Mouse (Mus musculus): ENCODE results near the gene 9330182L06Rik. TPM values are rescaled to one million over a fixed set of nuclear protein-coding genes. Genes with fewer than 3 reads are reported as not detected.

9330182L06Rik gene
- total RNA-seq, 1 experiment: 1.2 TPM

- no peak for DNase-seq (ENCODE audit: low read depth, low spot score)
- Histone ChIP-seq H3K9me3 (ENCODE audit: control insufficient read depth, insufficient read depth, low read depth, low read length) (no peaks in the 10 kb centered on the region), H3K27ac (ENCODE audit: insufficient read depth, low read depth, low read length, poor library complexity, severe bottlenecking) (no peak overlapping the region), H3K9ac (ENCODE audit: insufficient read depth, low read depth, low read length, poor library complexity, severe bottlenecking) (no peak overlapping the region), H3K4me3 (ENCODE audit: insufficient read depth in 1 of 2, low read depth in 1 of 2, low read length in 2 of 2, poor library complexity in 1 of 2, severe bottlenecking in 1 of 2) (no peak overlapping the region), H3K4me1 (ENCODE audit: control insufficient read depth in 2 of 2, insufficient read depth in 2 of 2, low read length in 2 of 2, poor library complexity in 1 of 2) (no peaks in the 10 kb centered on the region), H3K36me3 (ENCODE audit: control insufficient read depth, insufficient read depth, low read length, poor library complexity, severe bottlenecking) (no peaks in the 10 kb centered on the region)
- in situ Hi-C loops (cut with MboI; ENCODE audit: low sequenced_read_pairs in 2 of 2, unreplicated experiment in 2 of 2): no loop called here
- TF ChIP-seq HCFC1 (IDR thresholded peaks at IDR 0.05; ENCODE audit: borderline replicate concordance, insufficient read depth, low read length) (no peak), ZC3H11A (IDR thresholded peaks at IDR 0.05; ENCODE audit: borderline replicate concordance, low read depth, low read length) (no peak), ZNF384 (IDR thresholded peaks at IDR 0.05; ENCODE audit: low read depth, low read length) (no peak), CHD2 (IDR thresholded peaks at IDR 0.05; ENCODE audit: low read depth, low read length) (no peak), MAFK (IDR thresholded peaks at IDR 0.05; ENCODE audit: insufficient read depth, low read depth, low read length) (no peak)
Measured at GRCm38 (mm10) chr5:9269666-9270065, 3.7 kb downstream of the 9330182L06Rik start.

GRCm38 (mm10) chr5:9272976-9273375 is 7.1 kb downstream of the 9330182L06Rik start:
- Histone ChIP-seq H3K9me3 (ENCODE audit: control insufficient read depth, insufficient read depth, low read depth, low read length) (no peaks in the 10 kb centered on the region), H3K27ac (ENCODE audit: insufficient read depth, low read depth, low read length, poor library complexity, severe bottlenecking) (no peak overlapping the region), H3K4me1 (ENCODE audit: control insufficient read depth in 2 of 2, insufficient read depth in 2 of 2, low read length in 2 of 2, poor library complexity in 1 of 2) (no peaks in the 10 kb centered on the region), H3K9ac (ENCODE audit: insufficient read depth, low read depth, low read length, poor library complexity, severe bottlenecking) (no peak overlapping the region), H3K36me3 (ENCODE audit: control insufficient read depth, insufficient read depth, low read length, poor library complexity, severe bottlenecking) (no peaks in the 10 kb centered on the region), H3K4me3 (ENCODE audit: insufficient read depth in 1 of 2, low read depth in 1 of 2, low read length in 2 of 2, poor library complexity in 1 of 2, severe bottlenecking in 1 of 2) (no peak overlapping the region)
- TF ChIP-seq MAFK (IDR thresholded peaks at IDR 0.05; ENCODE audit: insufficient read depth, low read depth, low read length): no peak
- TF ChIP-seq CHD2 (IDR thresholded peaks at IDR 0.05; ENCODE audit: low read depth, low read length): no peak
- no peak for TF ChIP-seq ZNF384 (IDR thresholded peaks at IDR 0.05; ENCODE audit: low read depth, low read length)
- no peak for TF ChIP-seq HCFC1 (IDR thresholded peaks at IDR 0.05; ENCODE audit: borderline replicate concordance, insufficient read depth, low read length)
- no peak for TF ChIP-seq ZC3H11A (IDR thresholded peaks at IDR 0.05; ENCODE audit: borderline replicate concordance, low read depth, low read length)
- DNase-seq (ENCODE audit: low read depth, low spot score): no peak
- in situ Hi-C loops (cut with MboI; ENCODE audit: low sequenced_read_pairs in 2 of 2, unreplicated experiment in 2 of 2): no loop called here

GRCm38 (mm10) chr5:9295777-9296549 is 30.0 kb downstream of the 9330182L06Rik start:
- in situ Hi-C loops (cut with MboI; ENCODE audit: low sequenced_read_pairs in 2 of 2, unreplicated experiment in 2 of 2): no loop called here
- Histone ChIP-seq H3K4me3 (ENCODE audit: insufficient read depth in 1 of 2, low read depth in 1 of 2, low read length in 2 of 2, poor library complexity in 1 of 2, severe bottlenecking in 1 of 2) (no peak overlapping the region), H3K9ac (ENCODE audit: insufficient read depth, low read depth, low read length, poor library complexity, severe bottlenecking) (no peak overlapping the region), H3K4me1 (ENCODE audit: control insufficient read depth in 2 of 2, insufficient read depth in 2 of 2, low read length in 2 of 2, poor library complexity in 1 of 2) (no peaks in the 10 kb centered on the region), H3K36me3 (ENCODE audit: control insufficient read depth, insufficient read depth, low read length, poor library complexity, severe bottlenecking) (no peaks in the 10 kb centered on the region), H3K9me3 (ENCODE audit: control insufficient read depth, insufficient read depth, low read depth, low read length) (no peaks in the 10 kb centered on the region), H3K27ac (ENCODE audit: insufficient read depth, low read depth, low read length, poor library complexity, severe bottlenecking) (no peak overlapping the region)
- TF ChIP-seq CHD2 (IDR thresholded peaks at IDR 0.05; ENCODE audit: low read depth, low read length) (no peak), ZNF384 (IDR thresholded peaks at IDR 0.05; ENCODE audit: low read depth, low read length) (no peak), MAFK (IDR thresholded peaks at IDR 0.05; ENCODE audit: insufficient read depth, low read depth, low read length) (no peak), ZC3H11A (IDR thresholded peaks at IDR 0.05; ENCODE audit: borderline replicate concordance, low read depth, low read length) (no peak), HCFC1 (IDR thresholded peaks at IDR 0.05; ENCODE audit: borderline replicate concordance, insufficient read depth, low read length) (no peak)
- DNase-seq (ENCODE audit: low read depth, low spot score): no peak

GRCm38 (mm10) chr5:9296550-9296928 is 30.6 kb downstream of the 9330182L06Rik start:
- no peak overlapping the region for H3K9ac ChIP-seq (ENCODE audit: insufficient read depth, low read depth, low read length, poor library complexity, severe bottlenecking)
- in situ Hi-C loops (cut with MboI; ENCODE audit: low sequenced_read_pairs in 2 of 2, unreplicated experiment in 2 of 2): no loop called here
- DNase-seq (ENCODE audit: low read depth, low spot score): no peak

More at GRCm38 (mm10) chr5:9296550-9296928, 30.6 kb downstream of the 9330182L06Rik start:
- H3K4me1 ChIP-seq (ENCODE audit: control insufficient read depth in 2 of 2, insufficient read depth in 2 of 2, low read length in 2 of 2, poor library complexity in 1 of 2): no peaks in the 10 kb centered on the region
- TF ChIP-seq ZC3H11A (IDR thresholded peaks at IDR 0.05; ENCODE audit: borderline replicate concordance, low read depth, low read length) (no peak), HCFC1 (IDR thresholded peaks at IDR 0.05; ENCODE audit: borderline replicate concordance, insufficient read depth, low read length) (no peak), CHD2 (IDR thresholded peaks at IDR 0.05; ENCODE audit: low read depth, low read length) (no peak), MAFK (IDR thresholded peaks at IDR 0.05; ENCODE audit: insufficient read depth, low read depth, low read length) (no peak), ZNF384 (IDR thresholded peaks at IDR 0.05; ENCODE audit: low read depth, low read length) (no peak)
- no peak overlapping the region for H3K27ac ChIP-seq (ENCODE audit: insufficient read depth, low read depth, low read length, poor library complexity, severe bottlenecking)
- H3K36me3 ChIP-seq (ENCODE audit: control insufficient read depth, insufficient read depth, low read length, poor library complexity, severe bottlenecking): no peaks in the 10 kb centered on the region
- H3K9me3 ChIP-seq (ENCODE audit: control insufficient read depth, insufficient read depth, low read depth, low read length): no peaks in the 10 kb centered on the region
- no peak overlapping the region for H3K4me3 ChIP-seq (ENCODE audit: insufficient read depth in 1 of 2, low read depth in 1 of 2, low read length in 2 of 2, poor library complexity in 1 of 2, severe bottlenecking in 1 of 2)
